Mouse (Mus musculus): Measurements from ENCODE around the gene Gfpt1. TPM values are rescaled to one million over a fixed set of nuclear protein-coding genes. Genes with fewer than 3 reads are reported as not detected.
"Not testable (repeated sequence)": the region's sequence is repeated elsewhere in the genome, so short reads cannot be mapped to it uniquely, and the experiment has no call there.

The Gfpt1 gene
- polyA plus RNA-seq, 1 experiment: 78.5 TPM

- Histone ChIP-seq H3K4me1 (ENCODE audit: control insufficient read depth, insufficient read depth, low read length) (no peaks in the 10 kb centered on the region), H3K4me3 (ENCODE audit: insufficient read depth, low read length) (no peak overlapping the region), H3K27ac (ENCODE audit: insufficient read depth, low read length) (no peak overlapping the region)
- no peak for TF ChIP-seq CTCF (IDR thresholded peaks at IDR 0.05; ENCODE audit: borderline replicate concordance, insufficient read depth, low read length)
Measured at GRCm38 (mm10) chr6:87092476-87092875, 49.8 kb downstream of the Gfpt1 start.

- H3K4me1 ChIP-seq (ENCODE audit: control insufficient read depth, insufficient read depth, low read length); H3K27ac ChIP-seq (ENCODE audit: insufficient read depth, low read length); H3K4me3 ChIP-seq (ENCODE audit: insufficient read depth, low read length): not testable (repeated sequence)
Measured at GRCm38 (mm10) chr6:87093631-87094030, 51.0 kb downstream of the Gfpt1 start.

- H3K4me1 ChIP-seq (ENCODE audit: control insufficient read depth, insufficient read depth, low read length): peaks cover 10% of the 10 kb centered on the region
- H3K27ac ChIP-seq (ENCODE audit: insufficient read depth, low read length): no peak overlapping the region
- no peak overlapping the region for H3K4me3 ChIP-seq (ENCODE audit: insufficient read depth, low read length)
- TF ChIP-seq CTCF (IDR thresholded peaks at IDR 0.05; ENCODE audit: borderline replicate concordance, insufficient read depth, low read length) (no peak), POLR2A (IDR thresholded peaks at IDR 0.05; ENCODE audit: low read depth, low read length) (no peak)
Measured at GRCm38 (mm10) chr6:87099261-87099660, 56.6 kb downstream of the Gfpt1 start.

DNA sequence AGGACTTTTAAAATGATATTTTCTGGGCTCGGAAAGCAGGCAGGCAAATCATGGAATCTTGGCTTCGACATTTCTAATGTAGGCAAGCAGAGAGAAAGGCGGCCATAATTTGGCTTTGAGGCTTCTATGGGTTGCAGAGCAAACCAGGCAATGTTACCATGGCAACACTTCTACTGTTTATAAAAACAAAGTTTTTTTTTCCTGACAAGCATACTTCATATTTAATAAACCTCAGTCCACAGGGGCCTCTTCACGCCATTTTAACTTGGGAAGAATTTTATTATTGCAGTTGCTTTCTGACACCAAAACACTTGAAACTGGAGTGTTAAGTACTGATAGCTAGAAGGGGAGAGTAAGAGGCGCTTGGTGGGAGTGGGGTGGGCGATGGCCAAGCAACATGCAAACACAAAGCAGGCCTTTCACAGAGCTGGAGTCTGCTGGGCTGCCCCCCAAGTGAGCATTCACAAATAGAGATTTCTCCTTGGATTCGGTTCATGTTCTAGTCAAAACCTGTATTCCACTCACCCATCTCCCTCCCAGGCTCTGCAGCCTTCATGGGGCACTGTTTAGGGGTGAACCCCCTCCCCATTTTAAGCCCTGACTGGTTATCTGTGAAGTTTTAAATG, 57.1 kb downstream of the Gfpt1 start:
- no peak for TF ChIP-seq POLR2A (IDR thresholded peaks at IDR 0.05; ENCODE audit: low read depth, low read length)
- TF ChIP-seq CTCF (IDR thresholded peaks at IDR 0.05; ENCODE audit: borderline replicate concordance, insufficient read depth, low read length): no peak
- Histone ChIP-seq H3K4me3 (ENCODE audit: insufficient read depth, low read length) (no peak overlapping the region), H3K4me1 (ENCODE audit: control insufficient read depth, insufficient read depth, low read length) (peaks cover 10% of the 10 kb centered on the region), H3K27ac (ENCODE audit: insufficient read depth, low read length) (no peak overlapping the region)

DNA sequence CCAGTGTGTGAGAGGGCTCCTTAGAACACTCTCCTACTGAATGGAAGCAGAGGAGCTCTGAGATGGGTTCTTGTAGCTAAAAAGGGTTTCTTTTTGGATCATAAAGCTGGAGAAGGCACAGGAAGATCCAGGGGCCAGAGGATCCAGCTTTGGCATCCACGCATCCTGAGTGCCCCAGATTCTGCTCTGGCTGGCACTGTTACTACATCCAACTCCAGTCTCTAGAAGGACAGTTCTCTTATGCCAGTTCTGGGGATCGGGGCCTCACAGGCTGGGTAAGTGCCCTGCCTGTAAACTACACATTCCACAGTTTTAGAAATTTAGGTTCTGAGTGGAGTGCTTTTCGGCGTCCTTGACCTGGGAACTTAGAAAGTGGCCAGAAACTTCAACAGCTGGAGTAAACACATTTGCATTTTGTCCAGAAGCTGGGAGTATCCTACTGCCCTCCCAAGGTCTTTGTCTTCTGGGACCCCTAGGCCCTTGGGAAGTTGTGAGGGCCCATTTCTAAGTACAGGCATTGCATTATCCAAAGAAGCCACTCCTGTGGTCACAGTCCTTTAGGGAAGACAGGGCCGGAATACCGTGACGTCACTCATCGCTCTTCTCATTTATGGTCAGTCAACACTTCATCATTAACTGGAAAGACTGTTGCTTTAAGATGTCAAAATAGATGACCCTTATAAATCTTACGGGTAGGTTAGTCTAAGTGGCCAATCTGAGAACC, 57.8 kb downstream of the Gfpt1 start:
- no peak for TF ChIP-seq CTCF (IDR thresholded peaks at IDR 0.05; ENCODE audit: borderline replicate concordance, insufficient read depth, low read length)
- TF ChIP-seq POLR2A (IDR thresholded peaks at IDR 0.05; ENCODE audit: low read depth, low read length): no peak
- no peak overlapping the region for H3K27ac ChIP-seq (ENCODE audit: insufficient read depth, low read length)
- no peak overlapping the region for H3K4me3 ChIP-seq (ENCODE audit: insufficient read depth, low read length)
- peaks cover 10% of the 10 kb centered on the region for H3K4me1 ChIP-seq (ENCODE audit: control insufficient read depth, insufficient read depth, low read length)

GRCm38 (mm10) chr6:87101281-87101954, 58.8 kb downstream of the Gfpt1 start:
- H3K4me3 ChIP-seq (ENCODE audit: insufficient read depth, low read length): no peak overlapping the region
- peaks cover 10% of the 10 kb centered on the region for H3K4me1 ChIP-seq (ENCODE audit: control insufficient read depth, insufficient read depth, low read length)
- no peak overlapping the region for H3K27ac ChIP-seq (ENCODE audit: insufficient read depth, low read length)
- TF ChIP-seq CTCF (IDR thresholded peaks at IDR 0.05; ENCODE audit: borderline replicate concordance, insufficient read depth, low read length): peak; percentile 89
- no peak for TF ChIP-seq POLR2A (IDR thresholded peaks at IDR 0.05; ENCODE audit: low read depth, low read length)

- peaks cover 10% of the 10 kb centered on the region for H3K4me1 ChIP-seq (ENCODE audit: control insufficient read depth, insufficient read depth, low read length)
- peak overlapping the region; percentile 62 for H3K27ac ChIP-seq (ENCODE audit: insufficient read depth, low read length)
- no peak for TF ChIP-seq CTCF (IDR thresholded peaks at IDR 0.05; ENCODE audit: borderline replicate concordance, insufficient read depth, low read length)
- no peak for TF ChIP-seq POLR2A (IDR thresholded peaks at IDR 0.05; ENCODE audit: low read depth, low read length)
Measured at GRCm38 (mm10) chr6:87101955-87102353, 59.3 kb downstream of the Gfpt1 start.

DNA sequence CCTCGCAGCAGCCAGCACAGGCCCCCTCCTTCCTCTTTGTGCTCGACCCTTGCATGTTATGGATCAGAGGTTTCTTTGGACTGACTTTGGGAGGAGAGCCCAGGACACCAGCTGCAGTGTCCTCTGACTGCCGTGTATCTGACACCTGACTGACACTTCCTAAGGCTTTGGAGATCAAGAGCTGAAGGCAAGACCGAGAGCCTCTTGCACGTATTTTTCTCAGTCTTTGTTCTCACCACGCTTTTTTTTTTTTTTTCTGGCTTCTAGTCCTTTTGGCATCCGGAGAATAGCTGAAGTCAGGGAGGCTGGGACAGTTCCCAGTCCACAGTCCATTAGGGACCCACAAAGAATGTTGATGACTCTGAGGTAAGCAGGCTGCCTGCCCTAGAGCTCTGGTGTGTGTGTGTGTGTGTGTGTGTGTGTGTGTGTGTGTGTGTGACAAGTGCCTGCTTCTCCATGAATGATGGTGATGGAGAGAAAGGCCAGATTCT, 59.8 kb downstream of the Gfpt1 start:
- Histone ChIP-seq H3K27ac (ENCODE audit: insufficient read depth, low read length) (peak overlapping the region; percentile 62), H3K4me3 (ENCODE audit: insufficient read depth, low read length) (no peak overlapping the region), H3K4me1 (ENCODE audit: control insufficient read depth, insufficient read depth, low read length) (peaks cover 10% of the 10 kb centered on the region)
- TF ChIP-seq POLR2A (IDR thresholded peaks at IDR 0.05; ENCODE audit: low read depth, low read length): no peak
- no peak for TF ChIP-seq CTCF (IDR thresholded peaks at IDR 0.05; ENCODE audit: borderline replicate concordance, insufficient read depth, low read length)

More at GRCm38 (mm10) chr6:87101955-87102353, 59.3 kb downstream of the Gfpt1 start:
- H3K4me3 ChIP-seq (ENCODE audit: insufficient read depth, low read length): no peak overlapping the region

GRCm38 (mm10) chr6:87103314-87103713, 60.7 kb downstream of the Gfpt1 start:
- no peak for TF ChIP-seq CTCF (IDR thresholded peaks at IDR 0.05; ENCODE audit: borderline replicate concordance, insufficient read depth, low read length)
- no peak for TF ChIP-seq POLR2A (IDR thresholded peaks at IDR 0.05; ENCODE audit: low read depth, low read length)
- Histone ChIP-seq H3K27ac (ENCODE audit: insufficient read depth, low read length) (no peak overlapping the region), H3K4me3 (ENCODE audit: insufficient read depth, low read length) (no peak overlapping the region), H3K4me1 (ENCODE audit: control insufficient read depth, insufficient read depth, low read length) (peaks cover 10% of the 10 kb centered on the region)
